Mouse (Mus musculus) 416B (cell line): ENCODE measurements around the gene Ccnb2.
"Not testable (repeated sequence)": the region's sequence is repeated elsewhere in the genome, so short reads cannot be mapped to it uniquely, and the experiment has no call there.

ENCODE experiments used
- DNase-seq: peaks from one replicate; pipeline ENCODE4 v3.0.0; 2011; ENCODE audit warnings: low read depth

Gene Ccnb2

DNA sequence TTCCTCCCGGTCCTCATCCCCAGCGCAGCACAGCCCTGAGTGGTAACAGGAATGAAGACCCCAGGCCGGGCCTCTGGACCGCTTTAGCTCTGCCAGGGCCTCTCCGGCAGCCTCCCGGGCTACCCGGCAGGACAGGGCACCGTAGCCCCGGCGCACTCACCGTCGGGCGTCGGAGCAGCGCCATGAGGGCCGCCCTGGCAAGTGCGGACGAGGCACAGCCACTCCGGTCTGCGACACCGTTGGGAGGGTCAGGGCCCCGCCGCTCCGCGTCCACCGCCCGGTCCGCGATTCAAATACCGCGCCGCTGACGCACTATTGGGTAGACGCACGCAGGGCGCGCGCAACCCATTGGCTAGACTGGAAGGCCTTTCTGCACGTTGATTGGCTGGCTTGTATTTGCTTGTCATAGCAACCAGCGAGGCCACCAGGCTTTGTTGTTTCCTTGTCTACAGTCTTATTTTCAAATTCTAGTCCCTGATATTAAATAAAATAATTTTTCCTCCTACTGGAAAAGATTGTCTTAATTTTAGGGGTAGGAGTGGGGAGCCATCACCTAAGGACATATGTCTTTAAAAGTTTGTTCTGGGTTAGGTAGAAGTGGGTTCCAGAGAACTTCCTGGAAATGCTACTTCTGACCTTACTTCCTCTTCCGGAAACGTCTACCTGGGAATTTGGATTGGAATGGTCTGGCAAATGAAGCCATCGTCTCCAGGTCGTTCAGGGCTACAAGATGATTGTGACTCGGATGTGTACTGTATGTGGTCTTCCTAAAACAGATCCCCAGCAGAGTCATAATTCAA, at the start of gene Ccnb2:
Gene Ccnb2 (minus strand): TSS at position 291 of the 800 bp plus-strand sequence.
- DNase-seq, result peak; percentile 94

DNA sequence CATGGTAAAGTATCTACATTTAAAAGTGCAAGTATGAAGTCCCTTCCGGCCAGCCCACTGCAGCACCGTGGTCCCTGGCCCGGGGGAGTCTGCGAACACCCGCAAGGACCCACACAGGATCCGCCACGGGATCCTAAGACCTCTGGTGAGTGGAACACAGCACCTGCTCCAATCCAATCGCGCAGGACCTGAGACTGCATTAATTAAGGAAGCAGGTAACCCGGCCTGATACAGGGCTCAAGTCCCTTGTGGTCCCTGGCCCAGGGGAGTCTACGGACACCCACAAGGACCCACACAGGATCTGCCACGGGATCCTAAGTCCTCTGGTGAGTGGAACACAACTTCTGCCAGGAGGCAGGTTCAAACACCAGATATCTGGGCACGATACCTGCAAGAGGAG, 41.7 kb upstream of the Ccnb2 start:
- DNase-seq, result not testable (repeated sequence)

DNA sequence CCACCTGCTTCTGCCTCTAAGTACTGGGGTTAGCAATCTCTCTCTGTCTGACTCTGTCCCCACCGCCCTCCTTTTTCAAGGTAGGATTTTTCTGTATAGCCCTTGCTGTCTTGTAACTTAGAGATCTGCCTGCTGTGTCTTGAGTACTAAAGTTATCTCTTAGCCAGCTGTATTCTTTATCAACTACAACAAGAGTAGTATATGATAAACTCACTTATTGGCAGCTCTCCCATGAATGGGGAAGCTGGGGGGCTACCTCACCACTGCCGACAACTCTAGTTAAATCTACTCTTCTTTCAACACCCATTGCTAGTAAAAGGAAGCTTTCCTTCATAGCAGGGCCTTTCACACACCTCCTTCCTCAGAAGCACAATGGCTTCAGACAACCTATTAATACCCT, 31.0 kb upstream of the Ccnb2 start:
- no peak for DNase-seq

DNA sequence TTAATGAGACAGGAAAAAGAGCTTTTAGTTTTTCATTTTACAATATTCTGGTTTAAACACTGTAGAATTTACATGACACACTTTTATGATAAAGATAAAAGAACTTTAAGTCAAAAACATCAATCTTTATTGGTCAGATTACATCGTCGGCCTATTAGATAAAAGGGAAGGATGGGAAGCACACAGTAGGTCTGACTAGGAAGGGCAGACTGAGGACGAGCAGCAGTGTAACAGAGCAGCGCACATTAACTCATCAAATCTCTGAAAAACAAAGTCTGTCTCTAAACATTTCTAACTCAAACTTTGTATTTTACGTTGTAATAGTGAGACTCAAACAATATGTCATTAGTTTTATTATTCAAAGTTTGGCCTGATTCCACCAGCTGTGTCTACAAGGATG, 27.7 kb upstream of the Ccnb2 start:
- no peak for DNase-seq

DNA sequence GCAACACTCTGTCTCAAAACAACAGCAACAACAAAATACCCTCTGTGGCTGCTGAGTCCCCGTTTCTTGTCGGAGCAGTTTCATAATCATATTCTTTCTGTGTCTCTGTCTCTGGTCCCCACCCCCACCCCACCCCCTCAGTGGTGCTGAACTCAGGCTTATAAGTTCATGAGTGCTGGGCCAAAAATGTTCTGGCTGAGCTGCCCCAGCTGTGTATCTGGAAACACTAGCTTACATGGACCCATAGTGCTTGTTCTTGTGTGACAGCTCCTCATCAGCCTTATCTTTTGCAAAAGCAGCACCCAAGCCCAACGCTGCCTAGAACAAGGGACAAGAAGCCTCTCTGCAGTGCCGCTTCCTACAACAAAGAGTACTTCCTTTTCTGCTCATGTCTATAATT, 18.6 kb upstream of the Ccnb2 start:
- DNase-seq, result no peak

DNA sequence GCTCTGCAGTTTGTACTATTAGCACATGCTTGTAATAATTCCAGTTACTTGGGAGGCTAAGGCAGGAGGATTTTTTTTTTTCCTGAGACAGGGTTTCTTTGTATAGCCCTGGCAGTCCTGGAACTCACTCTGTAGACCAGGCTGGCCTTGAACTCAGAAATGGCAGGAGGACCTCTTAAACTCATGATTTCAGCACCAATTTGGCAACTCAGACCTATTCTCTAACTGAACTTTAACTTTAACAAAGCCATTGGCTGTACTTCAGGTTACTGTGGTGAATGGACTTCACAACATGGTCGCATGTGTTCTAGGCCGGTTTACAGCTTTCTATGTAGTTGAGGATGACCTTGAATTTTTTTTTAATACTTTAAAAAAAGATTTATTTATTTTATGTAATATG, 1.3 kb upstream of the Ccnb2 start:
- DNase-seq, result no peak

DNA sequence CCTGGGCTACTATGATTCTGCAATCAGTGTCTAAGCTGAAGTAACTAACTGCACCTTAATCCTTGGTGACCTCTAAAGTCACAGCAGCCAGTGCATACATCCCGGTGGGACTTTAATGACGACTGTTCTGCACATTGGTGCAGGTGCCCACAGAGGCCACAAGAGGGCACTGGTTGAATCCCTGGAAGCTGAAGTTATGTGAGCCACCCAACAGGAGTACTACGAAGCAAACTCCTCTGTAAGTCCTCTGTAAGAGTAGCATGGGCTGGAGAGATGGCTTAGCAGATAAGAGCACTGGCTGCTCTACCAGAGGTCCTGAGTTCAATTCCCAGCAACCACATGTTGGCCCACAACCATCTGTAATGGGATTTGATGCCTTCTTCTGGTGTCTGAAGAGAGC, 4.9 kb downstream of the Ccnb2 start:
- DNase-seq, result peak; percentile 78

DNA sequence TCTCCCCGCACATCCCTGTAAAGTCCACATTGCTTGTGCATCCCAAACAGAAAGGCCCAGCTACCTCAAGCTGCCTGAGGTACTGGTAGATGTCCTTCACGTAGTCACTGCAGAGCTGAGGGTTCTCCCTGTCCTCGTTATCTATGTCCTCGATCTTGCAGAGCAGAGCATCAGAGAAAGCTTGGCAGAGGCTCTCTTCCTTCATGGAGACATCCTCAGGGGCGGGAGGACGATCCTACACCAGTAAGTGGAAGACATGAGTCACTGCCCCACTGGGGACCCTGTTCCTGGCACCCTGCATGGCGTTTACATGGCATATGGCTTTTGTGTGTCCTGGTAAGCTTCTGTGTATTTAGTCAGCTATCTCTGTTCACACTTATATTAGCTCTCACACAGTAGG, 8.3 kb downstream of the Ccnb2 start:
- DNase-seq, result no peak

DNA sequence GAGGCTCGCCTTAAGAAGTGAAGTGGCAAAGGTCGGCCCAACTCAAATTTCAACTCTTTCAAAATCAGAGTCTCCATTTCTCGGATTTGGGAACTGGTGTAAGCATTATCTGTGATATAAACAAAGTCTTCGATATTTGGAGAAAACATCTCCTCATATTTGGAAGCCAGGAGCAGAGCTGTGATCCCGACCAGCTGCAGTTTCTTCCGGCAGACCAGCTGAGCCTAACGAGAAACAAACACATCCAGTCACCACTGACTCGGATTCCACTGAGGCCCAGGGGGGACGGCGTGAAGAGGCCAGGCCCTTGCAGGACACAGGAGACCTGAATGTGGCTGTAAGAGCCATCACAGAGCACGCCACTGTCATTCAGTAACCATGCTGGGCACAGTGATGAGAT, 10.7 kb downstream of the Ccnb2 start:
- DNase-seq, result no peak

DNA sequence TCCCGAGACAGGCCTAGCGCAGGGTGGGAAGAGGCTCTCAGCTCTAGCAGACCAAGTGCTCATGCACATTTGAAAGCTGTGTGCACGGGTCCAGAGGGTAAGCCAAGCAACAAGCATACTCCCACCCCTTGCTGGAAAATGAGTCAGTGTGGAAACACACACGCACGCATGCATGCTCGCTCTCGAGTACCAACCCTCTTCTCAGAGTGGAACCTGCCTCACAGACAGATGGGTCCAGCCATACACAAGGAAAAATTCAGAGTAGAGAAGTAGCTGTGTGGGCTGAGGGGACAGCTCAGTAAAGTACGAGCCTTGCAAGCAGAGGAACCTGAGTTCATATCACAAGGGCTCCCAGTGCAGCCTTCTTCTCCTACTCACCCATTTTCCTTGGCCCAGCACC, 11.6 kb downstream of the Ccnb2 start:
- DNase-seq, result no peak

DNA sequence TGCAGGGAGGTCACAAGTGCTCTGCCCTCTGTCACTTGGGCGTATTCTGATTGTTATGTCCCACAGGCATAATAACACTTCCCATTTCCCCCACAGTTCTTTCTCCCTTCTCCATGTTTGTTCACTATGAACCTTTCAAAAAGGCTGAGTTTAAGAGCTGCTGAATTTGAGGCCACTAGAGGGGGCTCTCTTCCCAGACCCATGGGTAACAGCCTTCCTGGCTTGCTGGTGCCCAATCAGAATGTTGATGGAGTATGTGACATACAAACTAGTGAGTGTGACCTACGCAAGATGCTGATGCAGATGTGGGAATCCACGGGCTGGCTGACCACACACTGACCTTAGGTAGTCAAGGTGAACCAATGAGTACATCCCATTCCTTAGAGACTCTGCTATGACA, 12.6 kb downstream of the Ccnb2 start:
- DNase-seq, result peak; percentile 64

DNA sequence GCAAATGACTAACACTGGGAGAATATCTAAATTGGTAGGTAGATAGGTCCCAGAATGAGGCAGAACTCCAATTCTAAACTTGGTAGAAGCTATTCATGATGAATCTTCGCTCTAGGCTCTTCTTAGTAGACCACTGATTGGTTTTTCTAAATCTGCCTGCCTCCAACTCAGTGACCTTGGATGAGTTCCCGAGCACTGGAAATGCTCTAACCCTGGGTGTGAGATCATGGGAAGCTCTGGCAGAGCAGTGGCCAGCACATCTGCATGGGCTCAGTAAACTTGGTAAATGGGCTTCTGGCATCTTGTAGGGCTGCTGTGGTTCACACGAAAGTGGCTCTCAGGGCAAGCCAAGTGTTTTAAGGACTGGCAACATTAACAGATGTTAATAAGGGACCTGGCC, 14.8 kb downstream of the Ccnb2 start:
- DNase-seq, result no peak

DNA sequence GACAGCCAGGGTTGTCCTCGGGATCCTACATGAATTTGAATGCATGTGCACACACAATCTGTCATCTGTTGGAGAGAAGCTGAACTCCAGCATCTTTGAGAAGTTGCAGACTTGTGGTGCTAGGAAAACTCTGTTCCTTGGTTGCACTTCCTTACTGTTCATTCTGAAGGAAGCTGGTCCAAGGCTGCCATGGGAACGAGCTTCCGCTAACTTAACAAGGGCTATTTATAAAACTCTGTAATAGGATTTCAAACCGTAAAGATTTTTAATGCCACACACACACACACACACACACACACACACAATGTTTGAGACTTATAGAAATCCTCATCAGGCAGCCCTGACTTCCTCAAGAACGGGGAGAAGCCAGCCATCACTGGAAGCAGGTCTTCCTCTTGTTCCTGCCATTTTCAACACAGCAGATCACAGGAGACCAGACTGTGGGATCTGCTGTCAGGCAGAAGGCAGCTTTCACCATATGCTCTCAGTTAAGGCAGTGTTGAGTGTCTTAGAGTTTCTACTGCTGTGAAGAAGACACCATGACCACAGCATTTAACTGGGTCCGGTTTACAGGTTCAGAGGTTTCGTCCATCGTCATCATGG, 19.3 kb downstream of the Ccnb2 start:
- DNase-seq, result no peak

DNA sequence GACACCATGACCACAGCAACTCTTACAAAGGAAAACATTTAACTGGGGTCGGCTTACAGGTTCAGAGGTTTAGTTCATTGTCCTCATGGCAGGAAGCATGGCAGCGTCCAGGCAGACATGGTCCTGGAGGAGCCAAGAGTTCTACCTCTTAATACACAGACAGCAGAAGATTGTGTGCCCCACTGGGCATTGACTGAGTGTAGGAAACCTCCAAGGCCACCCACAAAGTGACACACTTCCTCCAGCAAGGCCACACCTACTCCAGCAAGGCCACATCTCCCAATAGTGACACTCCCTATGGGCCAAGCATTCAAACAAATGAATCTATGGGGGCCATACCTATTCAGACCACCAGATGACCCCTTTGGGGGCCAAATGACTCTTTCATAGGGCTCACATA, 25.3 kb downstream of the Ccnb2 start:
- peak; percentile 90 for DNase-seq

DNA sequence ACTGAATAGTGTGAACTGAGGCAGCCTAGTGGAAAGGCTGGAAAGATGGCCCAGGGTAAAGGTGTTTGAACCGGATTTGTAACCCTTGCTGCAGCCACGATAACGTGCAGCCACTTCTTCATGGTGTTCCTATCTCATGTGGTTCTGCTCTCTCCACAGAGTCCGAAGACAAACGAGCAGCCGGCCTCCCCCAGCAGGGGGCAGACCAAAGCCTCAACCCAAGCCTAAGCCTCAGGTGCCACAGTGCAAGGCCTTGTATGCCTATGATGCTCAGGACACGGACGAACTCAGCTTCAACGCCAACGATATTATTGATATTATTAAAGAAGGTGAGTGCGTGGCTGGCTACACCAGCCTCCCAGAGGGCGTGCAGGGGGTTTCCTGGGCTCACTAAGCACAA, 25.7 kb downstream of the Ccnb2 start:
- peak; percentile 68 for DNase-seq

DNA sequence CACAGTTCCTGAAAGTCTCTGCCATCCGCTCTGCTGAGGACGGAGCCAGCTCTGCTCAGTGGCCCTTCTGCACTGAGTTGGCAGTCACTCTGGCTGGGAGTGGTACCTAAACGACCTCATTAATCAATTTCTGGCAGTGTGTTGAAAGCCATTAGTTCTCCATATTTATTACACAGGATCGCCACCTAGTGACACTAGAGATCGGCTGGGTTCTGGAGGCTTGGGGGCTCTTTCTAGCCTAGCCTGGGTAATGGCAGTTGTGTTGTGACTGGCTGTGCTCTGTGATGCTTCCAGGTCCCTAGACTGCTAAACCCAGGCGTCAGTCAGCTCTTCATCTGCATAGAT, 28.8 kb downstream of the Ccnb2 start:
- peak; percentile 74 for DNase-seq

DNA sequence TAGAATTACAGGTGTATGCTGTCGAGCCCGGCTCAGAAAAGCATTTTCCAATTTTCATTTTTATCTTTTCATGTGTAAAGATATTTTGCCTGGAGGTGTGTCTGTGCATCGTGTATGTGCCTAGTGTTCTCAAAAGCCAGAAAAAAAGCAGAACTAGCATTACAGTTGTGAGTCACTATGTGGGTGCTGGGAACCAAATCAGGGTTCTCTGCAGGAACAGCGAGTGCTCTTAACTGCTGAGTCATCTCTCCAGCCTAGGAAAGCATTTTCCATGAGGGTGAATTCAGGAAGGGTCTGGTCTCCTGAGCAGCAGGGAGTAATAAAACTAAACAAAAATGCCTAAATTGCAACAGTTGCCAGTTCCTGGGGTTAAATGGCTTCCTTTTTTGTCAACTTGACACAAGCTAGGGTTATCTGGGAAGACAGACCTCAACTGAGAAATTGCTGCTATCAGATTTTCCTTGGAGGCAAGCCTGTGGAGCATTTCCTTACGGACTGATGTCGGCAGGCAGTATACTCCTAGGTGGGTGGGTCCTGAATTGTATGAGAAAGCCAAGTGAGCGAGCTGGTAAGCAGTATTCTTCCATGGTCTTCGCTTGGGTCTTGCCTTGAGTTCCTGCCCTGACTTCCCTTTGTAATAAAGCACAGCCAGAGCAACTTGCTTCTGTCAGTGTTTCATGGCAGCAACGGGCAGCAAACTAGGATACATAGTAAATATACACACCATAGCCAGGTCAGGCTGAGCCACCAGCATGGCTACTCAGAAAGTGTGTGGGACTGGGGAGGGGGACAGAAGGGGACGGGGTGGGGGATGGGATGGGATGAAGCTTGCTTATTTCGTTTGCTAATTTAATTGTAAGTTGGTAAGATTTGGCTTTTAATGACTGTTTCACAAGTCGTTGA, 29.4 kb downstream of the Ccnb2 start:
- DNase-seq, result peak; percentile 66

DNA sequence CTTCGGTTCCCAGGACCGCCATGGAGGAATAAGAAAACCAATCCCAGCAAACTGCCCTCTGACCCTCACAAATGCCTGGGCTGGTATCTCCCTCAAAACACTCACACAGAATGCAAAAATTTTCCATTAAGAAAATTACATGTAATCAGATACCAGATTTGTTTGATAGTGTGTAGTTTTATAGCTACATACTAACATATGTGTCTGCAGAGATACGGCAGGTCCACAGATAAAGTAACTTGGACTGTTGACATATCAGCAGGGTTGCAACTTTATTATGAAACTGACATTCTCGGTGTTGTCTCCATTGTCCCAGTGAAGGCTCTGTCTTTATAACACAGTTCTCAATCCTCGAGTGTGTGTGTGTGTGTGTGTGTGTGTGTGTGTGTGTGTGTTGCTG, 30.3 kb downstream of the Ccnb2 start:
- no peak for DNase-seq

DNA sequence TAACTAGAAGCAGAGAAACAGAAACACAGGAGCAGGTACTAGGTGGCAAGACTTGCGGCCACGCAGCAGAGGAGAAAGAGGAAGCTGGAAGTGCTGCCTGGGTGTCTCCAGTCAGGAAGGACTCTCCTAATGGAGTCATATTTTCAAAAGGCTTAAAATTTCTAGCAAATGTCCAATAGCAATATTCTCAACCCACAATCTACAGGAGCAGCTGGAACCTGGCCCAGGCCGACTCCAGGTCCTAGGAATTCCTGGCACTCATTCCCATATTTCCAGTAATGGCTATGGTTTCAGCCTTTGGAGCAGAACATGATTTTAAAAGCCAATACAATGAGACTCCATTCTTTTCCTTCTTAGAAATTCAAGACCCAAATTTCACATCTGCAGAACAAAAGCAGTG, 31.8 kb downstream of the Ccnb2 start:
- DNase-seq, result no peak

DNA sequence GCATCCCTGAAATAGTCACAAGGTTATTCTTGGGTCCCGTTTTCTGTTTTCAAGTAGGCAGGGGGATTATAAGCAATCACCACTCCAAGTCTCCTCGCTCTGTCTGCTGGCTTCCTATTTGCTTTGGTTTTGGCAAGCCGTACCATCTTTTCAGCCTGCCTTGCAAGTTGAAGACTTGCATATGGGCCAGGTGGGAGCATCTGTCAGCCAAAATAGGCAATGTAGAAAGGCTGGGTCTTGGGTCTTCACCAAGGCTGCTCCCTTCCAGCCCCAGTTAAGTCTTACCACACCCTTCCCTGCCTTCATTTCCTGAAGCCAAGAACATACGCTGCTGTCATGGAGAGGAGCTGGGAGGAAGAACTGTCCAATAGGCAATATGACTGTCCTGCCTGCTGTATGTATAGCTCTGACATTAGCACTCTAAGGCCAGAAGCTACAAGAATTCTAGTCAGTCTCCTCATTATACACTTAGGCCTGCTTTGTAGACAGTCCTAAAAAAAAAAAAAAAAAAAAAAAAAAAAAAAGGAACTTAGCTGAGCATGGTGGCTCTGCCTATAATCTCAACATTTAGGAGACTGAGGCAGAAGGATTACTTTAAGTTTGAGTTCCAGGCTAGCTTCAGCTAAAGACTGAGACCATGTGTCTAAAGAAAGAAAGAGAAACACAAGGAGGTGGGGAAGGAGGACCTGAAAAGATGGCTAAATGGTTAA, 33.8 kb downstream of the Ccnb2 start:
- no peak for DNase-seq

DNA sequence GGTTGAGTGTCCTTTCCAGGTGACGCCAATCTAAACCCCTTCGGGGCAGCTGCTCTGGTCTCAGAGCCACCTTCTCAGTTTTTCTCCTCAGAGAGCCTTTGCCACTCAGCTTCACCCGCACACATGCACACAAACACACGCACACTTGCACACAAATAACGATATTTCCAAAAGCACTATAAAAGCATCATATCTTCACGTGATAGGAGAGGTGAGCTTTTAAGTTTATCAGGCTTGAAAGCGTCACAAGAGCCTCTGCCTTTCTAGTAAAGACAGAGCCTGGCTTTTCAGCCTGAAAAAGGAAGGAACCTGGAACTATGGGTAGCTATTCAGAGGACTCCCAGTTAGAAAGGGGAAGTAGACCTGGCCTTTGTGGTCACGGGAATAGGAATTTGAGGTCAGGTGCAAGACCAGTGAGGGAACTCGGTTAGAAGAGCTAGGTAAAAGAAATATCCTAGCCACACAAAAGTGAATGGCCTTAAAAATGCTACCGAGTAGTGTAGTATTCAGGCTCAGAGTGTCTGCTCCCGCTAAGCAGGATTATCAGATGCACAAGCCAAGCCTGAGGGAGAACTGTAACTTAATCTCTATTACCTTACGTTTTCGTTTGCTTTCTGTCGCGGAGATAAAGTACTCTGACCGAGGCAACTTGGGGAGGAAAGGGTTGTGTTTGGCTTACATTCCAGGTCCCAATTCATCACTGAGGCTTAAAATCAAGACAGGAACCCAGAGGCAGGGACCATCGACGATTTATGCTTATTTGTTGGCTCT, 36.2 kb downstream of the Ccnb2 start:
- DNase-seq, result peak; percentile 45

DNA sequence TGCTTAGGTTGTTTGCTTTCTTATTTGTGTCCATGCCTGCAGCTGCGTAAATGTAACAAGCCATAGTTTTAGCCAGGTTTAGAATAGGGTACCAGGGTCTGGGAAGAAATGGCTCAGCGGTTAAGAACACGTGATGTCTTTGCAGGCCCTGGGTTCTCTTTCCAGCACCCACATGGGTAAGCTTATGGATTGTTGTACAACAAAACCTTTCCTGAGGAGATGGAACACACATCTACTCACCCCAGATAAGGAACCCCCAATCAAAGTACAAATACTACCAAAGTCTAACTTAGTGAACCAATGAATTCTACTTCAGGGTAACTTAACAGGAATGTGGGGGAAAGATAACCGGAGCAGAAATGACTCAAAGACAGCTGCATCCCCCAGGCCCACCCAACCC, 36.9 kb downstream of the Ccnb2 start:
- no peak for DNase-seq
